Mouse (Mus musculus) thymus, postnatal 4 days (tissue): Measurements from ENCODE around the gene Sorbs1.

Source experiments
- DNase-seq: peaks from one replicate; pipeline ENCODE4 v3.0.0; 2021

The Sorbs1 gene

DNA sequence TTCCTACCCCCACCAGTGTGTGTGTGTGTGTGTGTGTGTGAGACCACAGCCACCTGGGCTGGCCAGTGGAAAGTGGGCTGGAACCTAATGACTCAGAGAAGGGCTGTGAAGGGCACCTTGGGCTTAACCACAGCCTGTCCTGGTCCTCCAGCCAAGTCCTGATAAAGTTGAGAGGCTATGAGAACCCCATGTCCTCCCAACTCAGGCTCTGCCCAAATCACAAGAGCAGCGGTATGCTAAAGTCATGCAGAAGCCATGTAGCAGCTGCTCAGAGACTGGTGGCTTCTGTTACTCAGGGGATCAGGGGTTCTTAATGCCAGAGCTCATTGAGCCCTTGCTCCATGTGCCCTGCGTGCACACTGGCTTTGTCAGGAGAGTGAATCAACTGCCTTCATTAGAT is 145.1 kb downstream of the Sorbs1 start:
- DNase-seq: no peak

DNA sequence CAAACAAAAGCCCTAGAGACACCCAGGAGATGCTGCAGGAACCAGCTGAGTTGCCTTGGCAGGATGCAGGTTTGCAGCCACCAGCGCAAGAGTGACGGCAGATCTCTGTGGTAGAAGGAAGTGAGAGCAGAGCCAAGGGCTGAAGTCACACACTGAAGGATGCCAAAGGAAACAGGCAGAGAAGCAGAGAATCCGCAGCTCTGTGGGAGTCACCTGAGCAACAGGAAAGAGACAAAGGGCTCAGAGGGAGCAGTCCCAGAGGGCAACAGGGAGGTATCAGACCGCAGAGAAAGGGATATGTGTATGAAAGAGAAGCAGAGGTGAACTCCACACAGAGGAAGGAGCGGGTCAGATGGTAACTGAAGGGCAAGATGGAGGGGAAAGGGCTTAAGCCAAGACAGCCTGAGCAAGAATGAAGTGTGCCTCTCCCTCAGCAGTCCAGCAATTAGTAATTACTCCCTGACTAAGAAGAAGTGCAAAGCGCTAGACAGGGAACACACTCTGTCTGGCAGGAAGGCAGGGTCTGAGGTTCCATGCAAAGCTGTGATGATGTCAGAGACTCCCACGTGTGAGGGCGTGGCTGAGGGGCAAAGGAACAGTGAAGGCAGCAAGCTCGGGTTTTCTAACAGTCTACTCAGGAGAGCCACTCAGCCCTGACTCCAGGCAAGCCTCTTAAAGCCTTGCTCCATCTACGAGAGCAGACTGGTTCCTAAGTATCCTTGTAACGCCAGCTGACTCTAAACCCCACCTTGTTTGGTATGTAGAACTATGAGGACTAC is 147.2 kb downstream of the Sorbs1 start:
- DNase-seq: peak; percentile 70

DNA sequence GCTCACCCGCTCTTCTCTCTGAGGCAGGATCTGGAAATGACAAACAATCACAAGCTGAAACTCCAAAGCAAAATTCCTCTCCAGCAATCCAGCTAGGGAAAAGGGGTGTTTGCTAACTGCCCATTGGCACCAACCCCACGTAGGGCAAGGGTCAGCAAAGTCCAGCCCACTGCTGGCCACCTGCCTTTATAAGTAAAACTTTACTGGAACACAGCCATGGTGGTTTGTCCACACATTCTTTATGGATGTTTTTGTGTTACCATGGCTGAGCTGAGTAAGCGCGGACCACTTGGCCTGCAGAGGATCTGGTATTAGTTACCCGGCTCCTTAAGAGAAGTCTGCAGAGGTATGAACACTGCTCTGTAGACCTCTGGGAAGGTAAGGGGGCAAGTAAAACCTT is 148.4 kb downstream of the Sorbs1 start:
- no peak for DNase-seq

DNA sequence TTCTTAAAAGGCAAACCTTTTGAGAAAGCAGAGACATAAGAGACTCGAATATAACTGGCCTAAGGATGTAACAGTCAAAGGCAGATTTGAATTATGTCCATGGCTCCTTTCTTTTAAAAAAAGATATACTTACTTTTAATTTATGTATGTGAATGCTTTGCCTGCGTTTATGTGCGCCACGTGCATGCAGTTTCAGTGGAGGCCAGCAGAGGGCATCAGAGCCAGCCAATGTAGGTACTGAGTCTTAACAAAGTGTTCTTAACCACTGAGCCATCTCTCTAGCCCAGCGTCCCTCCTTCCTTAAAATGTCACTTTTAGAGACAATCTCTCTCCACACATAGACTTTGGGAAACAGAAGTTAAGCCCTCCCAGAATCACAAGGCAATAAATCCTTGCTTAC is 150.1 kb downstream of the Sorbs1 start:
- DNase-seq: no peak

DNA sequence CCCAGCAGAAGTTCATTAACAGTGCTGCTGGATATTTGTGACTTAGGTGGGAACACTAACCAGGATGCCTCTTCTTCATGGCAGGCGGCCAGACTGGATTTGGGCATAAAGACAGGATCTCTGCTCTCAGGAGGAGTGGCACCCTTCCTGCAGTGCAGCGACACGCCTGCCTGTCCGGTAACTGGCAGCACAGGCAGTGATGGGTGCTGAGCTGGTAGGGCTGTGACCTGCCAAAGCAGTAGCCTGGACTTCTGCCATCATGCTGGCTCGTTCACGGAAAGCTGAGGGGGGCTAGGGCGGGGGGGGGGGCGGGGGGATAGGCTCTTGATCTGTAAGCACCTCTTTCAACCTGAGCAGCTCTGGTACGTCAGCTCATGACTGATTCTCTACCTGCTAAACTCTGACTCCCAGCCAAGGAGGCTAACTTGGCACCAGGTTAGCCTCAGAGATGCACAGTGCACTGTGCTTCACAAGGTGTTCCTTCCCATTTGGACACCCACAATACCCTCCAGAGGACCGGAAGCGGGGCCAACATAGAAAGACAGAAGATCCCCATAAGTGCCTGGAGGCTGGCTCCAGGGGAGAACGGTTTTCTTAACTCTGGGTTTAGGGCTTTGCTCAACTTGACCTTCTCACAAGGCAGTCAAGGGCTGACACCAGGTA is 151.2 kb downstream of the Sorbs1 start:
- DNase-seq: no peak

DNA sequence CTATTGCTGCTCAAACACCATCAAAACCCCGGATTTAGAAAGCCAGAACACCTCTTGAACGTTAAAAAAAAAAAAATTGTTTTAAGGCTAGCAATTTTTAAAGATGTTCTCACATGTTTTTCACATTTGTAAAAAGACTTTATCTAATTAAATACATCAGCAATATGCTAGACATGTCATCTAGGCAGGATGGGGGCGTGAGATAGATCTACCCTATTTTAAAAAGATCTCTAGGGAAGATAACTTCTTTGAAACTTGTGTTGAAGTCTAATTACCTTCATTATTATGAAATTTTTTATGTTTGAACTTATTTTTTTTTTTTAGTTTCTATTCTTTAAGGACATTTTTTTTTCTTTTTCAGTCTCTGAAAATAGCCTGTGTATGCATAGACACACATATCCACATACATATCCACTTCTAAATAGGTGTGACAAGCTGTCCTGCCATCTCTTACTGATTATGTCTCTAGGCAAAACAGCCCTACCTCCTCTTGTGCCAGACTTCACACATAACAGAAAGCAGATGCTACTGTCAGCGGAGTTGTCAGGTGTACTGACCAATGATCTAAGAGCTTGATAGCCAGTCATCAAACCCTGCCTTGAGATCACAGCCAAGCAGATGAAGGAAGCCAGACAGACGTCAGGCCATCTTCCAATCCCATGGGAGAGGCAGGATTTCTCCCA is 153.7 kb downstream of the Sorbs1 start:
- DNase-seq: no peak

DNA sequence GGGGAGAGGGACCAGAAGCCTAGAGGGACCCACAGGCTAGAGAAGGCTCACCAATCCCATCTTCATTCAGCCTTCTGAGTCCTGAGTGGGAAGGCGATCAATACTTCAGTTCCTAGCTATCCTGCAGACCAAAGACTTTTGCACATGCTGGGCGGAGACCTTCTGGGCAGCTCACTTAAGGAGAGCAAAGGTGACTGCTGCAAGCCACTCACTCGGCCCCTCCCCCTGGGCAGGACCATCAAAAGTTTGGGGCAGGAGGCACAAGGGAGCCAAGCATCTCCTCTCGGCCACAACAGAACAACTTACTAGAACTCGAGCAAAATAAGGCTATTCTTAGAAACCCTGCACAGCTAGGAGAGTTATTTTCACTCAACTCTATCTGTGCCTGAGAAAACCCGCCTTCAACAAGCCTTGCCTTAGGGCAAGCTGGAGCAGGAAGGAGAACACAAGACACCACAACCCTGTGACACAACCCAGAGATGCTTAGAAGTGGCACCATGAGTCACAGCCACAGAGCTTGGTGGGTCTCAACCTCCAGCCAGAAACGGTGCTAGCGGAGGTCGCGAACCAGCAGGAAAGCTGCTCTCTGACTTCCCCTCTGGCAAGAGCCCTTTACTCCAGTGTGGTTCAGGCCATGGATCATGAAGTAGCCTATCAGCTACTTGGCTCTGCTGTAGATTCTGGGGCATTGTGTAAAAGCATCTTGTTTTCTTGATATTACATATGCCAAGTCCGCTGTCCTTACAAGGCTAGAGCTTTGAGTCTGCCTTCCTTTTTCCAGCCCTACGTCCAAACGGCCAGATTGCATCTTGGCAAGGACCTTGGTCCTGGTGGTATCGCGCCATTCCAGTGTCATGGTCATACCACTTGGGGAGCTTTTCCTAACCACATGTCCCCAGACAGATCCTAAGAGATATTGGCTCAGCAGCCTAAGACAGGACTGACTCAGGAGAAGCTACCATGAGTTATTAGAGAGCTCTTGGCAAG is 156.8 kb downstream of the Sorbs1 start:
- DNase-seq: no peak

DNA sequence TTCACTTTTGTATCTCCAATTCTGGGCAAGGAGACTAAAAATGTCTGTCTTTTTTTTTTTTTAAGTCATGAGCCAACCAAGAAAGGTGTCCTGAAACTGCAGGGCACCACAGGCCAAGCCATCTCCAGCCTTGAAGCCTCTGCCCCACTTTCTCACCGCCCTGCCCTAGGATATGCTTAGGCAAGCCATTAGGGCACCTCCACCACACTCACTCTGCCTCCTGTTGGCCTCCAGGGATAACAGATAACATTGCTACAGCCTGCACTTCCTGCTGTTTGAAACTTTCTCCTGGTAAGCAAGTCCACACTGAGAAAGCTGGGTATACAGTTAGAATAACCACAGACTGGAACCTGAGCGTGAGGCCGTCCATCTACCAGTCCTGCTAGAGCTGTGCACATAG is 158.5 kb downstream of the Sorbs1 start:
- no peak for DNase-seq

DNA sequence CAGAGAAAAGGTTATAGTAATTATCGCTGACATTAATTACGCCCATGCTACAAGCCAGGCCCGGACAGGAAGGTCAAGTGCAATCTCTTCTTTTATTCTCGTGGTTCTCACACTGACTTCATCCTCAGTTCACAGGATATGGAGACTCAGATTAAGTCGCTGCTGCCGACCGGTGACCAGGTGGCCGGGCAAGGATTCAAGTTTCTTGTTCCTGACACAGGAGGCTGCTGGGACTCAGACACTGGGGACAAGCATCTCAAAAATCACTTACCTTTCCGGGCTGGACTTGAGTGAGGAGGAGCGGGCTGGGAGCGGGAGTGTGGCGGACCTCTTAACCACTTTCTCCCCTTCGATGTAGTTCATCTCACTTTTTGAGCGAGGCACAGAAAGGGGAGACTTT is 161.6 kb downstream of the Sorbs1 start:
- DNase-seq: no peak

DNA sequence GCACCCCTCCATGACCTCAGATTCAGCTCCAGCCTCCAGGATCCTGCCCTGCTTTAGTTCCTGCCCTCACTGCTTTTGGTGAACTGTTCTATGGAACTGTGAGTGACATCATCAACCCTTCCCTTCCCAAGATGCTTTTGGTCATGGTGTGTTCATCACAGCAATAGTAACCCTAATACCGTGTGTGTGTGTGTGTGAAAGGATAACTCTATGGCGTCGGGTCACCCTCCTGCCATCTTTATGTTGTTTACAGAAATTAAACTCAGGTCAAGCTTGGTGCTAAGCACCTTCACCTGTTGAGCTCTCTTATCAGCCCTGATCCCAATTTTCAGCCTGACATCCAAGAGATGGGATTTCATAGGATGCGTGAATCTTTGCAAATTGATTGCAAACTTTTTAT is 162.7 kb downstream of the Sorbs1 start:
- DNase-seq: no peak

DNA sequence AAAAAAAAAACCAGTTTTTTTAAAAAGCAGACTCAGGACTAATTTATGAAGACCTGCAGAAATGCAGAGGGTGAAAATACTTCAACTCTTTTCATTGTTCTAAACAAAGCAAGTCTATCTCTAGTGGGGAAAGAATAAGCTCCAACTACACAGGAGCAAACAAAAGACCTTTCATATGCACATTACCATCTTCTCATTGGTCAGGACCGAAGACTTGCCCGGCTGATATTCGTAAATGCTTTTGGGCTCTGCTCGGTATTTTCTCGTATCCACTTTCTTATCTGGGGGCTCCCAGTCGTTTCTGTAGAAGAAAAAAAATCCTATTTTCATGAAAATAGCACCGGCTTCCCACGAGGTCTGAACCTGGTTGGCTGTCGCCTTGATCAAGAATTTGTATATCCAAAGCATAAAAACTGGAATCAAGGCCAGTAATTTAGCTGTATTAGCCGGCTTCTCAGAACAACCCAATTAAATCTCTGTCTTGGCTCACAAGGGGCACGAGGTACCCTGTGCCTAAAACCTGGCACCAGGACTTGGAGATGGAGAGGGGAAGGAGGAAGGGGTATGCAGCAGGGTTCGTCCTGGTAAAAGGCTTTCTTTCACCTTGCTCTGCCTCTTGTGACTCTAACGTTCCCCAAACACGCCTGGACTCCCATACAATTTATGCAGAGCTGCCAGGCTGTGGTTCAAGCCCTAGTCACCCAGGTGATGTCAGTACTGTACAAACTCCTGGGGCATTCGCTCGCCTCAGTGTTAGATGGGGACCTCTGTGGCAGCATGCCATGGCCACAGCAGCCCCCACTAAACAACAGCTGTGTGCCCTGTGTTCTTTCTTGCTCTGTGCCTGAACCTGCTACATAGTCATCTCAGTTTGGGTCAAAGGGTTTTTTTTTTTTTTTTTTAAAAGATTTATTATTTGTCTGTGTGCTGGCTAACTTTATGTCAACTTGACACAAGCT is 163.6 kb downstream of the Sorbs1 start:
- DNase-seq: no peak

DNA sequence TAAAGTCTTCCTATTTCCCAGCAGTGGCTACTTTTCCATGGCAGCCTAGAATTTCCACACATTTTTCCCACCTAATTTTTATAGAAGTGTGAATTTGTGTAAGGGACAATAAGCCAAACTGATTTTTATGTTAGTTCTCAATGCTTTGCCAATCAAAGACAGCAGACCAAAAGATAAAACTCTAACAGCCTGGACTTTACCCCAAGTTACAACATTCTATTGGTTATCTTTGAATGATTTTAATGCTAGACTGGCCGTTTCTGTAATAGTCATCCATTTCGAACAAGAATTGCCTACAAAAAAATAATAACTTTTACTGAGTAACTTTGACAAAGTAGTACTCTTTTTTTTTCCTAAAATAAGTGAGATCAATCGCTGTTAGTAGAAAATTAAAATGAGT is 164.3 kb downstream of the Sorbs1 start:
- no peak for DNase-seq

DNA sequence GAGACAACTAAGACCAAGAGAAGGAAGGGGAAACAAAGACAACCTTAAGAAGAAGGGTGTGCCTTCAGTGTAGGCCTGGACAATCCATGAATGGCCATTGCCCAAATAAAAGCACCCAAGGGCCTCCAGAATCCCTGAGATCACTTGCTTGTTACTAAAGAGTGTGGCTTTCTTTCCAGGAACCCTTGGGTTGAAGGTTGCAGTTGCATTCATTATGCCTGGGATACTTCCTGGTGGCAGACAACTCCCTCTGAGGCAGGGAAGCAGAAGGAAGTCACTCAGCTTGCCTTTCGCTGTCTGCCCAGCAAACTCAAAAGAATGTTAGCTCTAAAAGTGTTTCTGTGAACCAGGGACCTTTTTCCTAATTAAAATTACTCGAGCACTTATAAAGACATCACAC is 164.9 kb downstream of the Sorbs1 start:
- no peak for DNase-seq

DNA sequence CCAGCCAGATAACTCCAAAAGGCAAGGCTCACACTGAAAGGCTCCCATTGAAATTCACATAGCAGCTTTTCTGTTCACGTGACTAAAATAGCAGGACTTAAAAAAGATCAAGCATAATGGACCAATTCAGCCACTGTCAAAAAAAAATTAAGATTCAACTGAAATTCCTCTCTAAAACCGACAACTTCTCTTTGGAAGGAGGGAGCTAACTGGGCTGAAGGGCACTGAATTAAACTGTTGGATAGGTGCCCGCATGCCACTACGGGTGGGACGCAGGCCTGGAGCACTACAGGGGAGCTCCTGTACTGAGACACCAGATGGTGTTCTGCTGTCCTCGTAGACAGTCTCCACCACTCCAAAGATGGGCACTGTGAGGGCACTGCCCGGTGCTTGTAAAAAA is 165.4 kb downstream of the Sorbs1 start:
- DNase-seq: no peak

DNA sequence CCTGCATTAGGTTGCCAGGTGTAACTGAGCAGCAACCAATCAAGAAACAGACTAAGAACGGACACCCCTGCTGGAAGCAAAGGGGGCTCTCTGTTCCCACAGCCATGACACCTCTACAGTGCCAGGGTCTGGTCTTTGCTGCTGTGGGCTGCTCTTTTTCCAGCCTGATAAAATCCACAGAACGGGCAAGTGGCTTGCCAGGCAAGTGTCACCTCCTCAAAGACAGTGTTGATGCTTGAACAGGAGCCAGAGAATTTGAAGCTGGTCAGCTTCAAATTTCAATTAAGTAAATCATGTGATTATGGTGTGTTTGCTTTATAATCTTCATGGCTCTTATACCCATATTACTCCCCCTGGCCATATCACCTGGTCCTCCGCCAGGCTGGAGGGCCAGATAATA is 166.7 kb downstream of the Sorbs1 start:
- no peak for DNase-seq

DNA sequence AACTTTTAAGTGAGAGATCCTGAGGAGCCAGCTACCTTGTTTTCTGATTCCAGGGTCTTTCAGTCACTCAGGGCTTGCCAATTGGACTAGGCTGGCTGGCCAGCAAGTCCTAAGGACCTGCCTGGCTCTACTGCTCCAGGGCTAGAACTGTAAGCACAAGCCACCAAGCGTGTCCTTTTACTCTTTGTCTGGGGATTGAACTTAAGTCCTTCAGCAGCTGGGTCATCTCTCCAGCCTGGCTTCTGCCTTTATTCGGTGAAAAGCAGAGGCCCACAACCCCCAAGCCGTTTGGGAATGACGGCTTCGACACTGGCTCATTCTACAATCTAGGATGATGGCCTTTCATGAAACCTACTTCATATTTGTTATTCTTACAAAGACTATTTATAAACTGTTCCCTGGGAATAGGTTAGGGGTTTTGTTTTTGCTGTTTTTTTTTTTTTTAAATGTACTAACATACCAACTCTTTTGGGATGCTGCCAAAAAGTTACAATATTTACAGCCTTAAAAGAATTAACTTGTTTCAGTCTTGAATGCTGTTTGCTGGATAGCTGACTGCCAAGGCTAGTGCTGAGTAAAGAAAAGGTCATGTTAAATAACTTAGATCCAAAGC is 167.2 kb downstream of the Sorbs1 start:
- DNase-seq: no peak

DNA sequence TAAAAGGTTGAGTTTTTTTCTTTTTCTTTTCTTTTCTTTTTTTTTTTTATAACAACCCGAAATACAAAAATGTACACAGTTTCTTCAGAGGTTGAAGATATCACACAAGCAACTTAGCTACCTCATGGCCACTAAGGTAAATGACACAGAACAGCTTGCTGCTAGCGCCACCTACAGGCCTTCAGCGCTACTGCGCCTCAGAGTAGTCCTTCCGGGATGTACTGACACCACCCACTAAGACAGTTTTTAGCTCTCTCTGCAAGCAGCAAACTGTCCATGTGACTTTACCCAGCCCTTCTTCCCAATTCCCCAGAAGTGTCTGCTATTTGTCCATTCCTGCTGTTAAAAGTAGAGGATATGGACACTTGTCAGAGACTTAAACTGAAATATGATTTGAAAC is 167.9 kb downstream of the Sorbs1 start:
- peak; percentile 79 for DNase-seq

DNA sequence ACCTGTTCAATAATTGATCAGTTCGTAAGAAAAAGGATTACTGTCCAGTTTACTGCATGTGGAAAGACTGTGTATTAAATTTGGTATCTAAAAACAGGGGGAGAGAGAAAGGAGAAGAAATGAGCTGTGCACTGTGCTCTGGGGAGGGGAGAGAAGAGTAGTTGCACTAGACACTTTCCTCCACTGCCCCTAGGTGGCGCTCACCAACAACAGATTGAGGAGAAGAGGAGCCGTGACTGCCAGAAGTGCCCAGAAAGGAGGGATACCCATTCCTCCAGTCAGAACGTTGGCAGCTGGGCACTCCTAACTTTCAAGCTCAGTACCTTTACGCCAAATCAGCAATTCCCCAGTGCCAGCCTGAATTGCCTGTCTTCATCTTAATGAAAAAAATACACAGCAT is 170.6 kb downstream of the Sorbs1 start:
- DNase-seq: peak; percentile 91

DNA sequence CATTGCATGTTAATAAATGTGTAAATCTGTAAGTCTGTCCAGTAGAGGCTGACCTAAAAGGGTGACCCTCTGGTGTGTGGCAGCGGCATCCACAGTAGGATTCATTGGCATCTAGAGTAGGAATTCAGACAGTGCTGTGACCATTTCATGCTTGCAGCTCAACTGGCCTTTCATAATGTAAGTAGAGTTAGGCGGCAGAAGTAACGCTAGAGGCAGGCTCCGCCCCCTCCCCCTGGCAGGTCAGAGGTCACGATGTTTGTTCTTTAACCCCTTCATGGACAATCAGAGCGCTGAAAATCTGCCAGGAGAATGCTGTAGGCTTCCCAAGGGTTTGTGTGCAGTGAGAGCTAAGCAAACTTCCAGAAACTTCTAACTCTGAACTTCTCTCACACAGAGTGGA is 172.4 kb downstream of the Sorbs1 start:
- DNase-seq: no peak

DNA sequence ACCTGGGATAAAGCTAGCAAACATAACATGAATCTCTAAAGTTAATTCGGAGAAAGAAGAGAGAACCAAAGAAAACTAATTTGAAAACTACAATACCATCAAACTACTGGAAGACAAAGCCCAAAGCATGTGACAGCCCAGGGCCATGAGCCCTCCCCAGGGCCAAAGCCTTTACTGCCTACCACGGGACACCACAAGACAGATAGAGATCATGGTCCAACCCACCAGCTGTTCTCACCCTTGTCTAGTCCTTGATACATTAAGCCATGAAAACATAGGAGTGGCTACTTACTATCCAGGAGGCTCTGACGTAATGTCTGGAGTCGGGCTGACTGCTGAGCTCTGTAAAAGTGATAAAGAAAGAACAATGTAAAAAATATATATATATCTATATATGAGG is 176.9 kb downstream of the Sorbs1 start:
- no peak for DNase-seq

DNA sequence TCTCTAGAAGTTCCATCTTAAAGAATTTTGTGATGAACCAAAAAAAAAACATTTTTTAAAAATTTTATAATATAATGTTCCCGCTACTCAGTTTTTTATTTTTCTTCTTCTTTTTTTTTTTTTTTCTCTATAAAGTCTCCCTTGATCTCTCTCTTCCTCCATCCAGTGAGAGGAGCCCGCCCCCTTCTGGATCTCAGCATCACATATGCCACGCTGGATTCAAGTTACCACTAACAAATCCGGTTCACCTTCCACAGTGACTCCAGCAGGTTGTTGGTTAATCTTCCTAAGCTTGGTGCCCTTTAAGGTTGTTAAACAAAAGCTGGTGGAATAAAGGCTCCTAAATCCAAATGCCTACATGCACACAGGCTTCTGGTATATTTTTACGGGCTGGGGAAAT is 179.7 kb downstream of the Sorbs1 start:
- peak; percentile 36 for DNase-seq
